Mouse (Mus musculus): Measurements from ENCODE around the gene Egflam. TPM values are rescaled to one million over a fixed set of nuclear protein-coding genes. Genes with fewer than 3 reads are reported as not detected.

Gene Egflam
- polyA plus RNA-seq, 1 experiment from 2014 or later: 0.66 TPM

- 0 out of 2 replicates have a peak, but pooled peaks cover 3% of the 10 kb centered on the region for H3K4me1 ChIP-seq (replicated peaks)
- no peaks in the 10 kb centered on the region for H3K27me3 ChIP-seq
- H3K4me3 ChIP-seq (replicated peaks): no peak overlapping the region
- no peak overlapping the region for H3K4me2 ChIP-seq
- ATAC-seq (ENCODE audit: low read depth): no peak
- no peak for DNase-seq
- H3K27ac ChIP-seq: no peak overlapping the region
- H3K9ac ChIP-seq: no peak overlapping the region
- no peaks in the 10 kb centered on the region for H3K36me3 ChIP-seq
- H3K9me3 ChIP-seq (replicated peaks): no peaks in the 10 kb centered on the region
- WGBS (ENCODE audit: insufficient replicate concordance): 48% methylated on average over 3 of the region's 3 CpGs
These were observed 200.3 kb downstream of the Egflam start for GRCm38 (mm10) chr15:7197652-7198445.

- no peaks in the 10 kb centered on the region for H3K9me3 ChIP-seq (replicated peaks)
- 64% methylated on average over 6 of the region's 6 CpGs for WGBS (ENCODE audit: insufficient replicate concordance)
- H3K27me3 ChIP-seq: no peaks in the 10 kb centered on the region
- peaks cover 19% of the 10 kb centered on the region; the same call in 1 of the 2 replicates for H3K36me3 ChIP-seq
- H3K4me3 ChIP-seq (replicated peaks): no peak overlapping the region
- DNase-seq (no peak), ATAC-seq (ENCODE audit: low read depth) (no peak)
- H3K4me2 ChIP-seq: no peak overlapping the region
- no peaks in the 10 kb centered on the region for H3K4me1 ChIP-seq (replicated peaks)
- no peak overlapping the region for H3K27ac ChIP-seq
- no peak overlapping the region for H3K9ac ChIP-seq
These were observed 203.4 kb downstream of the Egflam start for GRCm38 (mm10) chr15:7194748-7195221.

GRCm38 (mm10) chr15:7194147-7194720 is 204.0 kb downstream of the Egflam start:
- DNase-seq: no peak
- H3K9me3 ChIP-seq (replicated peaks): no peaks in the 10 kb centered on the region
- H3K9ac ChIP-seq: no peak overlapping the region
- no peak overlapping the region for H3K27ac ChIP-seq
- 61% methylated on average over 13 of the region's 13 CpGs for WGBS (ENCODE audit: insufficient replicate concordance)
- H3K36me3 ChIP-seq: peaks cover 24% of the 10 kb centered on the region; the same call in 1 of the 2 replicates
- no peaks in the 10 kb centered on the region for H3K27me3 ChIP-seq
- no peak overlapping the region for H3K4me3 ChIP-seq (replicated peaks)
- no peak overlapping the region for H3K4me2 ChIP-seq
- H3K4me1 ChIP-seq (replicated peaks): no peaks in the 10 kb centered on the region
- ATAC-seq (ENCODE audit: low read depth): no peak

DNA sequence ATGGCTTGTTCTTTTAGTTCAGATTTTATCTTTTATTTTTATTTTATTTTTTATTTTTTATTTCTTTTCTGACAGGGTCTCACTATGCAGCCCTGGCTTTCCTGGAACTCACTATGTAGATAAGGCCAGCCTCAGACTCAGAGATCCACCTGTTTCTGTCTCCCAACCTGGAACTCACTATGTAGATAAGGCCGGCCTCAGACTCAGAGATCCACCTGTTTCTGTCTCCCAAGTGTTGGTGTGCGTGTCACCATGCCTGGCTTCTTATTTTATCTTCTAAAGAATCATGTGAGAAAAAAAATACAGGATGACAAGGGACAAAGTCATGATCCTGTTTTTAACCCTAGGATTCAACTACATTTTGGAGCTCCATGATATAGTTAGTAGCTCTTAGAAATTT is 205.6 kb downstream of the Egflam start:
- no peak overlapping the region for H3K4me3 ChIP-seq (replicated peaks)

DNA sequence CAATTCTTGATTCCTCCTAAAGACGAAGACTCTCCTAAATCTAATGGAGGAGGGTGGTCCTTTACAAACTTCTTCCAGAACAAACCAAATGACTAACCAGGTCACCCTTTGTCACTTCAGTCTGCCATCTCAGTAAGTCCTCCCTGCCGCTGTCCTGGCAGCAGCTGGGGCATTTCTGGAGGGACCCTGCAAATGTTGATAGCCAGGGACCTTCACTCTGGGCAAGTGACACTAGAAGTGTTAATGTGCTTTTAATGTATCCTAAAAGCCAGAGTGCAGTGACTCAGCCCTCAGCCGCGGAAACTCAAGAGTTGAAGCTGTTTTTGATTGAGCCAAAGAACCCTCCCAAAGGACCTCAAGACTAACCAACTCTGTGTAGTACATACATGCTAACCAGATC is 207.1 kb downstream of the Egflam start:
- no peak for DNase-seq
- peaks cover 38% of the 10 kb centered on the region; the same call in 1 of the 2 replicates for H3K36me3 ChIP-seq
- 78% methylated on average over 4 of the region's 4 CpGs for WGBS (ENCODE audit: insufficient replicate concordance)

More for the DNA sequence above, 205.6 kb downstream of the Egflam start:
- no peak for DNase-seq
- peaks cover 30% of the 10 kb centered on the region; the same call in 1 of the 2 replicates for H3K36me3 ChIP-seq
- 58% methylated on average over 2 of the region's 2 CpGs for WGBS (ENCODE audit: insufficient replicate concordance)
- no peaks in the 10 kb centered on the region for H3K27me3 ChIP-seq
- no peaks in the 10 kb centered on the region for H3K4me1 ChIP-seq (replicated peaks)
- H3K27ac ChIP-seq: no peak overlapping the region
- no peak overlapping the region for H3K9ac ChIP-seq
- ATAC-seq (ENCODE audit: low read depth): no peak
- no peak overlapping the region for H3K4me2 ChIP-seq
- H3K9me3 ChIP-seq (replicated peaks): no peaks in the 10 kb centered on the region

DNA sequence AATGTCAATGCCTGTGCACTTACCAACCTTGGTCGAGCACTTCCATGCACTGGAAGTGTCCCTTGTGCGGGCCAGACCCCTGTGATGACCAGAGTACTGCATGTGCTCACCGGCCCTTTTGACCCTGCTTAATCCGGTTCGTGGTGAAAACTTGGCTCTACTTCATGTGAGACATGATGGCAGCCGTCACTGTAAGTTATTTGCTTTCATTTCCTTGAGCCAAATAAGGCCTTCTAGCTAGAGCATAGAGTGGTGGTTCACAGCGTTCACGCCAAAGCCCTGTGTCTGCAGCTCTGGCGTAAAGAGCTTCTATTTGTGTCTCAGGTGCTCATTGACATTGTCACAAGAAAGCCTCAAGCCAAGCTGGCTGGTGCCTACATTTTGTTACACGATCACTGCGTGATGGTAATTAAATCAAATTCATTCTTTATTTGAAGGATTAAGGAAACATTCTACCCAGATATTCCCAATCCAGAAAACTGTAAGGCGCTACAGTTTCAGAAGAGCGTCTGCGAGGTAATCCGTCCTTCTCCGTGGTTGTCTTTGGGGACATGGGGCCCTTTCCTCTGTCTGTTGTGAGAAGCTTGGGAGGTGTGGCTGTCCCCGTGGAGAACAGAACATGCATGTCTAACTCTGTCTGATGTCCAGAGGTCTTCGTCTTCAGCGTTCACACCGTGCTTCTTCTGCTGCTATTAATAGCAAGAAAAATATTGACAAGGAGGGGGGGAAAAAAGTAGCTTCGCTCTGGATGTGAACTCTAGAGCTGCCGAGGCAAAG is 208.3 kb downstream of the Egflam start:
- Histone ChIP-seq H3K4me1 (replicated peaks) (no peaks in the 10 kb centered on the region), H3K27ac (no peak overlapping the region), H3K9me3 (replicated peaks) (no peaks in the 10 kb centered on the region), H3K36me3 (peaks cover 44% of the 10 kb centered on the region), H3K4me3 (replicated peaks) (no peak overlapping the region), H3K9ac (no peak overlapping the region), H3K27me3 (no peaks in the 10 kb centered on the region), H3K4me2 (no peak overlapping the region)
- DNase-seq (no peak), ATAC-seq (ENCODE audit: low read depth) (no peak)
- 74% methylated on average over 22 of the region's 22 CpGs for WGBS (ENCODE audit: insufficient replicate concordance)

More for the DNA sequence above, 207.1 kb downstream of the Egflam start:
- Histone ChIP-seq H3K27ac (no peak overlapping the region), H3K27me3 (no peaks in the 10 kb centered on the region), H3K4me3 (replicated peaks) (no peak overlapping the region), H3K4me2 (no peak overlapping the region), H3K4me1 (replicated peaks) (no peaks in the 10 kb centered on the region), H3K9me3 (replicated peaks) (no peaks in the 10 kb centered on the region), H3K9ac (no peak overlapping the region)
- no peak for ATAC-seq (ENCODE audit: low read depth)

GRCm38 (mm10) chr15:7187682-7188081 is 210.5 kb downstream of the Egflam start:
- Histone ChIP-seq H3K4me2 (no peak overlapping the region), H3K27ac (no peak overlapping the region), H3K36me3 (peaks cover 64% of the 10 kb centered on the region), H3K4me1 (replicated peaks) (no peaks in the 10 kb centered on the region), H3K4me3 (replicated peaks) (no peak overlapping the region), H3K9ac (no peak overlapping the region), H3K27me3 (no peaks in the 10 kb centered on the region), H3K9me3 (replicated peaks) (no peaks in the 10 kb centered on the region)
- WGBS (ENCODE audit: insufficient replicate concordance): 67% methylated on average over 6 of the region's 6 CpGs
- no peak for ATAC-seq (ENCODE audit: low read depth)
- no peak for DNase-seq

DNA sequence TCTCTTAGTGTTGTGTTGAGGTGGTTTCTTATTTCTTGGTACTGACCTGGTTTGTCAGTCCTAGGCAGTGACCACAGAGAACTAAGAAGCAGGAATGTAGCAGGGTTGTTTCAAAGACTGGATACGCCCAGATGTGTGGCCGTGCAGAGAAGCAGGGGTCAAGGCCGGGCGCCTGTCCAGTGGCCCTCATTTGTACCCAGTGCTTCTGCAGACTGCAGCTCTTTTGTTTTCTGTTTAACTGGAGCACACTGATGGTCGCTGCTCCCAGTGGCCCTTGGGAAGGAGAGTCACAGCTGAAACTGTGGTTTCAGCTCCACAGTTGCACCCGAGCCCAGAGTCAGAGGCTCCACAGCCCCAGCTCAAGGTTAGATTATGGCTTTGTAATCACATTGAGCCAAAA is 217.6 kb downstream of the Egflam start:
- ATAC-seq (ENCODE audit: low read depth) (no peak), DNase-seq (no peak)
- WGBS (ENCODE audit: insufficient replicate concordance): 67% methylated on average over 6 of the region's 6 CpGs
- Histone ChIP-seq H3K9me3 (replicated peaks) (no peaks in the 10 kb centered on the region), H3K36me3 (peaks cover 38% of the 10 kb centered on the region), H3K4me1 (replicated peaks) (no peaks in the 10 kb centered on the region), H3K27me3 (no peaks in the 10 kb centered on the region), H3K4me3 (replicated peaks) (no peak overlapping the region), H3K9ac (no peak overlapping the region), H3K27ac (no peak overlapping the region), H3K4me2 (no peak overlapping the region)

DNA sequence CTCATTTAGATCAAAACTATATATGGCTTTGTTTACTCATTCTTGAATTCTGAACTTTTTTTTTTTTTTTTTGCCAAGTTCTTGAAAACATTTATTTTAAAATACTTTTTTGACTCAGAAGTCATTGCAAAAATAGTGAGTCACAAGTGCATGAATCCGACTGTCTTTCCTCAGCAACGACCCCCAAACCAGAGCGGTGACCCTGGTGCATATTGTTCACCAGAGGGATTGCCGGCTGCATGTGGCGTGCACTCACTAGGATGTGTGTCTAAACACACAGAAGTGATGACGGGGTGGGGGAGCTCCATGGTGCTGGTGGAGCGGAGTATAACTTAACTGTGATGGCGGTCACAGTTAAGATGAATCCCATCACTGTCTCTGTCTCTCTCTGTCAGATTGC is 224.4 kb downstream of the Egflam start:
- 72% methylated on average over 8 of the region's 8 CpGs for WGBS (ENCODE audit: insufficient replicate concordance)
- Histone ChIP-seq H3K27me3 (no peaks in the 10 kb centered on the region), H3K4me2 (no peak overlapping the region), H3K27ac (no peak overlapping the region), H3K4me3 (replicated peaks) (no peak overlapping the region), H3K4me1 (replicated peaks) (no peaks in the 10 kb centered on the region), H3K36me3 (peaks cover 10% of the 10 kb centered on the region; the same call in 1 of the 2 replicates), H3K9me3 (replicated peaks) (no peaks in the 10 kb centered on the region), H3K9ac (no peak overlapping the region)
- DNase-seq (no peak), ATAC-seq (ENCODE audit: low read depth) (no peak)

GRCm38 (mm10) chr15:7173346-7173745 is 224.8 kb downstream of the Egflam start:
- H3K36me3 ChIP-seq: peaks cover 10% of the 10 kb centered on the region; the same call in 1 of the 2 replicates
- ATAC-seq (ENCODE audit: low read depth) (no peak), DNase-seq (no peak)
- H3K9ac ChIP-seq: no peak overlapping the region
- H3K9me3 ChIP-seq (replicated peaks): no peaks in the 10 kb centered on the region
- H3K4me1 ChIP-seq (replicated peaks): no peaks in the 10 kb centered on the region
- no peak overlapping the region for H3K4me3 ChIP-seq (replicated peaks)
- WGBS (ENCODE audit: insufficient replicate concordance): 75% methylated on average over 7 of the region's 7 CpGs
- H3K4me2 ChIP-seq: no peak overlapping the region
- no peak overlapping the region for H3K27ac ChIP-seq
- no peaks in the 10 kb centered on the region for H3K27me3 ChIP-seq

- H3K4me3 ChIP-seq (replicated peaks): no peak overlapping the region
- H3K27ac ChIP-seq: no peak overlapping the region
- no peaks in the 10 kb centered on the region for H3K4me1 ChIP-seq (replicated peaks)
- peaks cover 10% of the 10 kb centered on the region; the same call in 1 of the 2 replicates for H3K36me3 ChIP-seq
- ATAC-seq (ENCODE audit: low read depth): no peak
- DNase-seq: no peak
- H3K9me3 ChIP-seq (replicated peaks): no peaks in the 10 kb centered on the region
- no peaks in the 10 kb centered on the region for H3K27me3 ChIP-seq
- 51% methylated on average over 2 of the region's 2 CpGs for WGBS (ENCODE audit: insufficient replicate concordance)
- H3K9ac ChIP-seq: no peak overlapping the region
- H3K4me2 ChIP-seq: no peak overlapping the region
These were observed 225.3 kb downstream of the Egflam start for GRCm38 (mm10) chr15:7172875-7173274.
